Mouse (Mus musculus) bone marrow macrophage, adult 2 months (primary cell): ENCODE measurements around the gene Ift57.

Experiments used
- CTCF ChIP-seq: IDR thresholded peaks from 2 replicates; pipeline ENCODE4 v1.5.1; 2012; ENCODE audit warnings: low read depth, mild to moderate bottlenecking, low read length, moderate library complexity
- POLR2A ChIP-seq: IDR thresholded peaks from 2 replicates; pipeline ENCODE4 v1.6.1; 2012; ENCODE audit warnings: mild to moderate bottlenecking, low read depth, low read length, borderline replicate concordance

DNA sequence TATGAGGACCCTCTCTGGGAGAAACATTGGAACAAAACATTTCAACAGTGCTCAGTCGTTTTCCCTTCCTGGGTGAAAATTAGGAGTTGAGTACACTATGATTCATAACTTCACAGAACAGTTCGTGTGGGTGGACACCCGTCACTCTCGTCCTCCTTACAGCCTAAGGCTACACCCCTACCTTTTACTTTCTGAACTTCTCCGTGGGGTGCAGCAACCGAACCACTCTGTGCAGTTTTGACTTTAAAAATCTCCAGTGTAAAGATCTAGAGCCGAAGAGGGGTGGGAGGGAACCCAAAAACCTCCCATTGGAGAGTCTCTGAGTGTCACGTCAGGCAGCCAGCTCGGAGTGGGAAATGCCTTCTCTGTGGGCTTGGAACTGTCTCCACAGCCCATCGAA lies 107.9 kb downstream of the Ift57 start:
- no peak for TF ChIP-seq CTCF
- no peak for TF ChIP-seq POLR2A
